Mouse (Mus musculus) hindbrain, embryonic 10.5 days (tissue): Measurements from ENCODE around the gene Arhgap24. TPM values are rescaled to one million over a fixed set of nuclear protein-coding genes. Genes with fewer than 3 reads are reported as not detected.
A peak's percentile ranks its signal among the peaks of the same experiment; 100 is the strongest.

Source experiments
- DNase-seq: peaks from one replicate; pipeline ENCODE4 v3.0.0-alpha.2; 2017; ENCODE audit warnings: low spot score
- H3K27ac ChIP-seq: fragments of 300-500 bp; sonication (generic); 2 replicates; pipeline ENCODE4 v1.5.1; 2016; ENCODE audit warnings: mild to moderate bottlenecking, moderate library complexity
- H3K27me3 ChIP-seq: fragments of 300-500 bp; sonication (generic); 2 replicates; pipeline ENCODE4 v1.6.1; 2016; ENCODE audit warnings: mild to moderate bottlenecking; ENCODE audit not compliant: poor library complexity, insufficient read depth, severe bottlenecking
- H3K36me3 ChIP-seq: fragments of 300-500 bp; sonication (generic); 2 replicates; pipeline ENCODE4 v1.6.1; 2016; ENCODE audit warnings: mild to moderate bottlenecking, moderate library complexity
- H3K4me1 ChIP-seq: fragments of 300-500 bp; sonication (generic); replicated peaks from 2 replicates; pipeline ENCODE4 v1.6.1; 2016; ENCODE audit warnings: mild to moderate bottlenecking
- H3K4me3 ChIP-seq: fragments of 300-500 bp; sonication (generic); 2 replicates; pipeline ENCODE4 v1.5.1; 2016; ENCODE audit warnings: mild to moderate bottlenecking, moderate library complexity
- H3K9me3 ChIP-seq: fragments of 300-500 bp; sonication (generic); 2 replicates; pipeline ENCODE4 v1.6.1; 2016; ENCODE audit warnings: mild to moderate bottlenecking, moderate library complexity
- WGBS: fragments of 180-500 bp; shearing (Covaris S2); methylation state at CpG from one replicate; pipeline ENCODE4 v1.1.7; 2016; 5-methylcytosine and 5-hydroxymethylcytosine counted together
- polyA plus RNA-seq: library from polyadenylated mRNA; unstranded; fragments of >200 nt; fragmentation: Nextera tagmentation; extraction: Ambion mirVana; gene quantifications from 2 replicates; pipeline ENCODE4 v1.2.1, GENCODE M21; 2016

Gene Arhgap24
- 5.3 and 5.4 TPM in 2 replicates for polyA plus RNA-seq

- Histone ChIP-seq H3K4me1 (peaks cover 44% of the 10 kb centered on the region), H3K4me3 (peak within 1 kb of the TSS; percentile 72), H3K27me3 (peaks cover 8% of the 10 kb centered on the region; the same call in 1 of the 2 replicates), H3K9me3 (no peaks in the 10 kb centered on the region), H3K27ac (peak within 1 kb of the TSS; percentile 91), H3K36me3 (no peaks in the 10 kb centered on the region)
- peak; percentile 79 for DNase-seq
- under 1% methylated on average over 44 of the region's 44 CpGs for WGBS
Observed at GRCm38 (mm10) chr5:102481215-102482211, at the start of gene Arhgap24. TSS of gene Arhgap24 (plus strand) at chr5:102481391.

- Histone ChIP-seq H3K36me3 (no peaks in the 10 kb centered on the region), H3K9me3 (no peaks in the 10 kb centered on the region), H3K4me3 (no peak overlapping the region), H3K27ac (no peak overlapping the region), H3K4me1 (no peaks in the 10 kb centered on the region), H3K27me3 (no peaks in the 10 kb centered on the region)
- no peak for DNase-seq
- WGBS: 54% methylated on average over 4 of the region's 4 CpGs
Observed at GRCm38 (mm10) chr5:102434182-102434581, 47.0 kb upstream of the Arhgap24 start.

GRCm38 (mm10) chr5:102436581-102436980 lies 44.6 kb upstream of the Arhgap24 start:
- Histone ChIP-seq H3K27ac (no peak overlapping the region), H3K27me3 (no peaks in the 10 kb centered on the region), H3K4me1 (no peaks in the 10 kb centered on the region), H3K4me3 (no peak overlapping the region), H3K9me3 (no peaks in the 10 kb centered on the region), H3K36me3 (no peaks in the 10 kb centered on the region)
- WGBS: 73% methylated on average over 8 of the region's 8 CpGs
- DNase-seq: no peak

GRCm38 (mm10) chr5:102439119-102439877 lies 41.9 kb upstream of the Arhgap24 start:
- Histone ChIP-seq H3K4me1 (no peaks in the 10 kb centered on the region), H3K4me3 (no peak overlapping the region), H3K9me3 (no peaks in the 10 kb centered on the region), H3K27ac (no peak overlapping the region), H3K27me3 (no peaks in the 10 kb centered on the region), H3K36me3 (no peaks in the 10 kb centered on the region)
- no peak for DNase-seq
- 88% methylated on average over 9 of the region's 9 CpGs for WGBS

- Histone ChIP-seq H3K36me3 (no peaks in the 10 kb centered on the region), H3K27ac (no peak overlapping the region), H3K4me3 (no peak overlapping the region), H3K27me3 (no peaks in the 10 kb centered on the region), H3K4me1 (no peaks in the 10 kb centered on the region), H3K9me3 (no peaks in the 10 kb centered on the region)
- 94% methylated on average over 9 of the region's 9 CpGs for WGBS
- DNase-seq: no peak
Observed at GRCm38 (mm10) chr5:102447436-102447835, 33.8 kb upstream of the Arhgap24 start.

- Histone ChIP-seq H3K27me3 (no peaks in the 10 kb centered on the region), H3K9me3 (no peaks in the 10 kb centered on the region), H3K27ac (no peak overlapping the region), H3K4me3 (no peak overlapping the region), H3K36me3 (no peaks in the 10 kb centered on the region), H3K4me1 (no peaks in the 10 kb centered on the region)
- WGBS: 96% methylated on average over 2 of the region's 2 CpGs
- DNase-seq: no peak
Observed at GRCm38 (mm10) chr5:102450897-102451296, 30.3 kb upstream of the Arhgap24 start.

- Histone ChIP-seq H3K9me3 (no peaks in the 10 kb centered on the region), H3K36me3 (no peaks in the 10 kb centered on the region), H3K27ac (no peak overlapping the region), H3K4me1 (no peaks in the 10 kb centered on the region), H3K27me3 (no peaks in the 10 kb centered on the region), H3K4me3 (no peak overlapping the region)
- WGBS: 84% methylated on average over 7 of the region's 7 CpGs
- no peak for DNase-seq
Observed at GRCm38 (mm10) chr5:102452079-102452797, 29.0 kb upstream of the Arhgap24 start.

GRCm38 (mm10) chr5:102453324-102453723 lies 27.9 kb upstream of the Arhgap24 start:
- Histone ChIP-seq H3K27me3 (no peaks in the 10 kb centered on the region), H3K4me1 (no peaks in the 10 kb centered on the region), H3K4me3 (no peak overlapping the region), H3K36me3 (no peaks in the 10 kb centered on the region), H3K27ac (no peak overlapping the region), H3K9me3 (no peaks in the 10 kb centered on the region)
- DNase-seq: no peak
- WGBS: 95% methylated on average over 2 of the region's 2 CpGs

GRCm38 (mm10) chr5:102455247-102455646 lies 25.9 kb upstream of the Arhgap24 start:
- no peak for DNase-seq
- Histone ChIP-seq H3K27ac (no peak overlapping the region), H3K9me3 (no peaks in the 10 kb centered on the region), H3K27me3 (no peaks in the 10 kb centered on the region), H3K4me3 (no peak overlapping the region), H3K36me3 (no peaks in the 10 kb centered on the region), H3K4me1 (no peaks in the 10 kb centered on the region)
- WGBS: 69% methylated on average over 2 of the region's 2 CpGs

GRCm38 (mm10) chr5:102460452-102461197 lies 20.6 kb upstream of the Arhgap24 start:
- Histone ChIP-seq H3K27me3 (no peaks in the 10 kb centered on the region), H3K4me3 (no peak overlapping the region), H3K27ac (no peak overlapping the region), H3K4me1 (no peaks in the 10 kb centered on the region), H3K36me3 (no peaks in the 10 kb centered on the region), H3K9me3 (no peaks in the 10 kb centered on the region)
- WGBS: 90% methylated on average over 12 of the region's 12 CpGs
- no peak for DNase-seq

- Histone ChIP-seq H3K27ac (no peak overlapping the region), H3K9me3 (no peaks in the 10 kb centered on the region), H3K4me1 (no peaks in the 10 kb centered on the region), H3K36me3 (no peaks in the 10 kb centered on the region), H3K27me3 (no peaks in the 10 kb centered on the region), H3K4me3 (no peak overlapping the region)
- 82% methylated on average over 3 of the region's 3 CpGs for WGBS
- DNase-seq: no peak
Observed at GRCm38 (mm10) chr5:102462948-102463347, 18.2 kb upstream of the Arhgap24 start.

GRCm38 (mm10) chr5:102465372-102465771 lies 15.8 kb upstream of the Arhgap24 start:
- Histone ChIP-seq H3K27ac (no peak overlapping the region), H3K9me3 (no peaks in the 10 kb centered on the region), H3K4me1 (no peaks in the 10 kb centered on the region), H3K36me3 (no peaks in the 10 kb centered on the region), H3K27me3 (no peaks in the 10 kb centered on the region), H3K4me3 (no peak overlapping the region)
- DNase-seq: no peak
- 91% methylated on average over 2 of the region's 2 CpGs for WGBS
